In the genomic region with DNA sequence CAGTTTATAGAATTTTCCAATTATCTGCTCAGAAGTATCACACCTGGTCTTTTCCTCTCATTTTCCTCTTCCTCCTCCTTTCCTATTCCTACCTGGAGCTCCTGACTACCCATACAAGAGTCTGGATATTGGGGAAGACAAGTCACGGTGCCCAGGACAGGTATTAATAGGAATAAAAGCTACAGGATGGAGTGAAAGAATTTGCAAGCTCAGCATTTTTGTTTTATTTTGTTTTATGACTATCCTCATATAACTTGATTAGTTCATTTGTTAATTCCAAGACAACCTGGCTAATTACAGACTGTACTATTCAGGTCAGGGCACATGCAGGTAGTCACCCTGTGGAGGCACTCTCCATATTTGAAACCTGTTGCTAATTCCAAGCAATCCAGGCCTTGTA, we compare ENCODE assay signal across 32 mouse cellular contexts.
"Had no signal": no experiment of that assay in that cellular context is flagged by ENCODE, and none has a peak within 500 bp of the region (broad histone marks: within the 10 kb centered on the region; RNA-seq: fewer than 3 reads in every experiment).

No protein-coding gene starts in this region.

- H3K9me3 ChIP-seq: heart, embryonic 10.5 days; heart, embryonic 12.5 days; heart, embryonic 13.5 days; heart, embryonic 15.5 days; hindbrain, embryonic 10.5 days; hindbrain, embryonic 12.5 days; hindbrain, embryonic 13.5 days; hindbrain, embryonic 15.5 days; intestine, embryonic 15.5 days; kidney, embryonic 15.5 days had no signal

- H3K27ac ChIP-seq: heart, embryonic 10.5 days; heart, embryonic 13.5 days; heart, embryonic 15.5 days; hindbrain, embryonic 10.5 days; hindbrain, embryonic 12.5 days; hindbrain, embryonic 13.5 days; hindbrain, embryonic 14.5 days; hindbrain, embryonic 15.5 days; hindbrain, postnatal 0 days; intestine, embryonic 15.5 days; kidney, embryonic 15.5 days; kidney, postnatal 0 days; layer of hippocampus, adult 2 months; left cerebral cortex, adult 2 months had no signal

- H3K27me3 ChIP-seq: heart, embryonic 12.5 days; heart, embryonic 13.5 days; heart, embryonic 15.5 days; hindbrain, embryonic 12.5 days; hindbrain, embryonic 13.5 days; hindbrain, embryonic 15.5 days; intestine, embryonic 15.5 days; kidney, embryonic 15.5 days had no signal

- H3K4me2 ChIP-seq: heart, embryonic 11.5 days; heart, embryonic 12.5 days; heart, embryonic 13.5 days; heart, embryonic 15.5 days; hindbrain, embryonic 12.5 days; hindbrain, embryonic 13.5 days; hindbrain, embryonic 14.5 days; hindbrain, embryonic 15.5 days; intestine, embryonic 15.5 days; kidney, embryonic 15.5 days had no signal

- H3K4me3 ChIP-seq: heart, embryonic 10.5 days; heart, embryonic 12.5 days; heart, embryonic 13.5 days; heart, embryonic 15.5 days; hindbrain, embryonic 10.5 days; hindbrain, embryonic 12.5 days; hindbrain, embryonic 13.5 days; hindbrain, embryonic 15.5 days; intestine, embryonic 15.5 days; kidney, embryonic 15.5 days; layer of hippocampus, adult 2 months; left cerebral cortex, adult 2 months had no signal

- H3K9ac ChIP-seq: heart, embryonic 12.5 days; heart, embryonic 13.5 days; heart, embryonic 15.5 days; hindbrain, embryonic 12.5 days; hindbrain, embryonic 13.5 days; hindbrain, embryonic 14.5 days; hindbrain, embryonic 15.5 days; intestine, embryonic 15.5 days; kidney, embryonic 15.5 days had no signal

- DNase-seq: heart, postnatal 10 days; heart, postnatal 14 days; heart, postnatal 36 days; heart, postnatal 4 days; kidney, adult 11 months; kidney, adult 18-20 months; kidney, adult 2 months; kidney, adult 8-10 months; kidney, adult 9 months; kidney, postnatal 10 days; kidney, postnatal 14 days; kidney, postnatal 25 days; kidney, postnatal 36 days; kidney, postnatal 4 days; layer of hippocampus, adult 9-11 months; layer of hippocampus, postnatal 36 days had no signal

- H3K36me3 ChIP-seq: heart, embryonic 10.5 days; heart, embryonic 12.5 days; heart, embryonic 13.5 days; heart, embryonic 15.5 days; hindbrain, embryonic 10.5 days; hindbrain, embryonic 12.5 days; hindbrain, embryonic 13.5 days; hindbrain, embryonic 15.5 days; intestine, embryonic 15.5 days; kidney, embryonic 15.5 days had no signal

- H3K4me1 ChIP-seq: hindbrain, embryonic 12.5 days; hindbrain, embryonic 13.5 days; hindbrain, embryonic 15.5 days; kidney, embryonic 15.5 days had no signal
